Mouse (Mus musculus) neural tube, embryonic 14.5 days (tissue): Measurements from ENCODE around the gene Nadk. TPM values are rescaled to one million over a fixed set of nuclear protein-coding genes. Genes with fewer than 3 reads are reported as not detected.

ENCODE experiments used
- ATAC-seq: fragments of 200-750 bp; cut with Nextera tagmentation; 2 replicates; pipeline ENCODE4 v1.8.0; 2017; ENCODE audit warnings: low read depth, mild to moderate bottlenecking, moderate TSS enrichment, moderate library complexity
- H3K27ac ChIP-seq: fragments of 300-500 bp; sonication (generic); 2 replicates; pipeline ENCODE4 v1.5.1; 2014; ENCODE audit warnings: low read depth, mild to moderate bottlenecking, control low read depth, low read length, moderate library complexity, mixed read lengths
- H3K27me3 ChIP-seq: fragments of 300-500 bp; sonication (generic); 2 replicates; pipeline ENCODE4 v1.6.1; 2014; ENCODE audit warnings: low read length; ENCODE audit not compliant: control insufficient read depth, insufficient read depth
- H3K36me3 ChIP-seq: fragments of 300-500 bp; sonication (generic); 2 replicates; pipeline ENCODE4 v1.6.1; 2014; ENCODE audit warnings: low read length, mixed read lengths; ENCODE audit not compliant: control insufficient read depth, insufficient read depth
- H3K4me1 ChIP-seq: fragments of 300-500 bp; sonication (generic); 2 replicates; pipeline ENCODE4 v1.6.1; 2014; ENCODE audit warnings: low read length; ENCODE audit not compliant: control insufficient read depth, insufficient read depth
- H3K4me2 ChIP-seq: fragments of 300-500 bp; sonication (generic); 2 replicates; pipeline ENCODE4 v1.6.1; 2014; ENCODE audit warnings: mild to moderate bottlenecking, low read depth, low read length, control low read depth
- H3K4me3 ChIP-seq: fragments of 300-500 bp; sonication (generic); 2 replicates; pipeline ENCODE4 v1.5.1; 2014; ENCODE audit warnings: low read depth, low read length, control low read depth, mixed read lengths
- H3K9ac ChIP-seq: fragments of 300-500 bp; sonication (generic); replicated peaks from 2 replicates; pipeline ENCODE4 v1.6.1; 2014; ENCODE audit warnings: low read depth, mild to moderate bottlenecking, control low read depth, low read length, mixed read lengths
- H3K9me3 ChIP-seq: fragments of 300-500 bp; sonication (generic); 2 replicates; pipeline ENCODE4 v1.6.1; 2016; ENCODE audit warnings: low read length; ENCODE audit not compliant: control insufficient read depth
- WGBS: fragments of 180-500 bp; shearing (Covaris S2); extraction: QIAGEN DNeasy Blood & Tissue Kit; methylation state at CpG from one replicate; pipeline ENCODE4 v1.1.7; 2014; 5-methylcytosine and 5-hydroxymethylcytosine counted together
- polyA plus RNA-seq: library from polyadenylated mRNA; unstranded; fragments of >200 nt; fragmentation: Nextera tagmentation; extraction: Ambion mirVana; gene quantifications from 2 replicates; pipeline ENCODE4 v1.2.1, GENCODE M21; 2014

Gene Nadk
- 79.1 and 93.0 TPM in 2 replicates for polyA plus RNA-seq

DNA sequence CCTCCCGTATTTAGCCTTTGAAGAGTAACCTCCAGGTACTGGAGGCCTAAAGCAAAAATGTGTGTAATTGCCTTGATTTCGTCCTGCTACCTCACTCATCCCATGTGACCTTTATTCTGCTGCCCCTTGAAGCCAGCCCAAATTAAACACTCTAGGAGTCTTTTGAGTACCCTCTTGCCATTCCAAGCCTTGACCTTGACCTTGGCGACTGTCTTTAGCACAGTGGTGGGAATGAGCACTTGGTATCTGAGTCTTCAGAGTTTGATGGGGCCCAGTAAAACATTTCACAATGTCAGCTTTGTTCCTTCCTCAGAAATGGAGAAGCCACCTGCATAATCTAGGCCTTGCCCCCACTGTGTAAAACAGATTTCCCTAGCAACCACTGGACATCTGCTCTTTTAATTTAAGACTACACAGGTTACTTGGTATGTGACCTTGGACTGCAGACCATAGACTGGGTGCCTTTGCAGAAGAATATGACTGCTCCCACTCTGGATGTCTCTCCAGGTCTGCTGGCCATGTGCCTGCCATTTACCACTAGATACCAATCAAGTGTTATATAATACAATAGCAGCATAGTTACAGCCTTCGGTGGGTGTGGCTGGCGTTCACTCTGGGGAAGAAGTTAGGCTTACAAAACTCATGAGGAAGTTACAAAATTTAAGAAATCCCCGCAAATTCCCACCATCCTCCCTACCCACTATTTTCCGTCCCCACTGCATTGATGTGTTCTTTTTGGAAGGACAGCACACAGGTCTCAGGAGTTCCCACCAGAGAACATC is at the start of gene Nadk:
Nadk (plus strand) TSS at position 718 of the 782 bp plus-strand sequence.
- 67% methylated on average over 7 of the region's 7 CpGs for WGBS
- H3K27me3 ChIP-seq = no peaks in the 10 kb centered on the region
- no peak within 1 kb of the TSS for H3K9ac ChIP-seq
- H3K4me1 ChIP-seq = peaks cover 20% of the 10 kb centered on the region
- ATAC-seq = no peak
- H3K36me3 ChIP-seq = peaks cover 27% of the 10 kb centered on the region
- no peaks in the 10 kb centered on the region for H3K9me3 ChIP-seq
- H3K4me2 ChIP-seq = peak within 1 kb of the TSS; percentile 82
- peak within 1 kb of the TSS; percentile 90 for H3K4me3 ChIP-seq
- H3K27ac ChIP-seq = peak within 1 kb of the TSS; percentile 84; the same call in 1 of the 2 replicates

DNA sequence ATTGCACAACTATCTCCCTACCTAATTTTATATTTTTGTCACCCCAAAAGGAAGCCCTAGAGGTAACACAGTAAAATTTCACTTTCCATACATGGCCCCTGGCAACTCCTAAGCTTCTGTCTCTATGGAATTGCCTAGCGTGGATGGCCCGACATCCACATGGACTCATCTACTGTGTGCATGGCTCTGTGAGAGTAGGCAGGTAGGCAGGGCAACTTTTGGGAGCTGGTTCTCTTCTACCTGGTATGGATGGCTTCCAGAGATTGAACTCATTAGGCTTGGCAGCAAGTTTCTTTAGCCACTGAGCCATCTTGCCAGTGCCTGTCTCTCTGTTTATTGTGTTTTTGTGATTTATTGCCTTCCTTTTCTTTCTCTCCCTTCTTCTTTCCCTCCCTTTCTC is 47.4 kb upstream of the Nadk start:
- H3K9me3 ChIP-seq = no peaks in the 10 kb centered on the region
- H3K27me3 ChIP-seq = no peaks in the 10 kb centered on the region
- no peaks in the 10 kb centered on the region; the same call in 1 of the 2 replicates for H3K36me3 ChIP-seq
- WGBS = 79% methylated on average over 2 of the region's 2 CpGs
- H3K9ac ChIP-seq = no peak overlapping the region
- H3K27ac ChIP-seq = no peak overlapping the region
- H3K4me2 ChIP-seq = no peak overlapping the region
- H3K4me1 ChIP-seq = no peaks in the 10 kb centered on the region
- no peak for ATAC-seq
- H3K4me3 ChIP-seq = no peak overlapping the region

DNA sequence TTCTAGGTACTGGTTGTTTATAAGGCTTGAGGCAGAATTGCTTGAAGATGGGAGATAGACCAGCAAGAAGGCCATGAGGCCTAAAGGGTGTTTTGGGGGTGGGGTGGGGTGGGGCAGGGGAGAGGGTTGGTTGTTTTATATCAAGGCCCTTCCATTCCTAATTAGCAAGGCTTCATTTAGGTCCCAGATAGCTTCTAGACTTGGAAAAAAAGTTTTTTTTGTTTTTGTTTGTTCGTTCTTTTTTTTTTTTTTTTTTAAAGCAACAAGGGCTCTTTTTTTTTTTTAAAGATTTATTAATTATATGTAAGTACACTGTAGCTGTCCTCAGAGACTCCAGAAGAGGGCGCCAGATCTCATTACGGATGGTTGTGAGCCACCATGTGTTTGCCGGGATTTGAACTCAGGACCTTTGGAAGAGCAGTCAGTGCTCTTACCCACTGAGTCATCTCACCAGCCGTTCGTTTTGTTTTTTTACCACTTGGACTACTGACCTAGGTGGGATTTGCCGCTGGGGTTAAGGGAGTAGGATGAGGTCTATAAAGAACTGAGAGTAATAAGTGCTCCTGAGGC is 44.1 kb upstream of the Nadk start:
- H3K27me3 ChIP-seq = no peaks in the 10 kb centered on the region

DNA sequence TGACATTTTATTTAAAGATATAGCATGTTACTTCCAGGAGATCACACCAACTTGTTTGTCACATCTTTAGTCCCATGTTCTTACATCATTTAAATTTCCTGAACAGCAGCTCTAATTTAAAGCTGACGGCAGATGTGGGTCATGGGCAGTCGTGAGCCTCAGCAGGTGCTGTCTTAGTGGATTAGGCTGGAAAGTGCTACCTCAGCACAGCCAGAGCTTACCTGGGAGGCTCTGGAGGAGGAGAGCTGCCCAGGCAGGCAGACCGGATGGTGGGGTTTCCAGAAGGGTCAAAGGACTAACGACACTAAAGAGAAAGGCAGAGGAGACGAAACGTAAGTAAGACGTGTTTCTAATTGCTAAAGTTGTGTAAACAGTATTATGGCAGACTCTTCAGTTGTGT is 39.9 kb upstream of the Nadk start:
- no peak for ATAC-seq
- 80% methylated on average over 7 of the region's 7 CpGs for WGBS
- H3K36me3 ChIP-seq = peaks cover 4% of the 10 kb centered on the region
- no peaks in the 10 kb centered on the region for H3K9me3 ChIP-seq
- no peak overlapping the region for H3K4me3 ChIP-seq
- no peak overlapping the region for H3K27ac ChIP-seq
- no peak overlapping the region for H3K4me2 ChIP-seq
- H3K4me1 ChIP-seq = no peaks in the 10 kb centered on the region
- no peaks in the 10 kb centered on the region for H3K27me3 ChIP-seq
- no peak overlapping the region for H3K9ac ChIP-seq

More for the DNA sequence above, 44.1 kb upstream of the Nadk start:
- ATAC-seq = no peak
- no peak overlapping the region for H3K27ac ChIP-seq
- H3K9ac ChIP-seq = no peak overlapping the region
- H3K4me2 ChIP-seq = no peak overlapping the region
- no peaks in the 10 kb centered on the region for H3K9me3 ChIP-seq
- H3K4me1 ChIP-seq = no peaks in the 10 kb centered on the region
- H3K36me3 ChIP-seq = peaks cover 3% of the 10 kb centered on the region
- no peak overlapping the region for H3K4me3 ChIP-seq
- 88% methylated on average over 7 of the region's 7 CpGs for WGBS

DNA sequence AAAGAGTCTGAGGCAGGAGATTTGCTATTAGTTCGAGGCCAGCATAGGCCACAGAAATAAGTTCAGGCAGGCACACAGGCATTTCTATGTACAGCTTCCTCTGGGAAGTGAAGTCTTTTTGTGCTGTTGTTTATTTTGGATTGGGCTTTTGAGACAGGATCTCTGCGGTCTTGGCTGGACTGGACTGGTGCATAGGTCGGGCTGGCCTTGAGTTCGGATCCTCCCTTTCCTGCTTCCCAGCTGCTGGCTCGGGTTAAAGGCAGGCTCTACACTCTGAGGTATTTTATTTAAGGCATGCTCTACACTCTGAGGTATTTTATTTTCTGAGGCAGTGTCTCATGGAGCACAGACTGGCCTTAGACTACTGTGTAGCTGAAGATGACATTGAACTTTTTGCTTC is 36.4 kb upstream of the Nadk start:
- no peak overlapping the region for H3K9ac ChIP-seq
- H3K4me1 ChIP-seq = no peaks in the 10 kb centered on the region
- H3K27me3 ChIP-seq = no peaks in the 10 kb centered on the region
- WGBS = 91% methylated on average over 5 of the region's 5 CpGs
- no peak overlapping the region for H3K27ac ChIP-seq
- H3K4me2 ChIP-seq = no peak overlapping the region
- no peak overlapping the region for H3K4me3 ChIP-seq
- H3K36me3 ChIP-seq = peaks cover 22% of the 10 kb centered on the region
- ATAC-seq = no peak
- H3K9me3 ChIP-seq = no peaks in the 10 kb centered on the region

DNA sequence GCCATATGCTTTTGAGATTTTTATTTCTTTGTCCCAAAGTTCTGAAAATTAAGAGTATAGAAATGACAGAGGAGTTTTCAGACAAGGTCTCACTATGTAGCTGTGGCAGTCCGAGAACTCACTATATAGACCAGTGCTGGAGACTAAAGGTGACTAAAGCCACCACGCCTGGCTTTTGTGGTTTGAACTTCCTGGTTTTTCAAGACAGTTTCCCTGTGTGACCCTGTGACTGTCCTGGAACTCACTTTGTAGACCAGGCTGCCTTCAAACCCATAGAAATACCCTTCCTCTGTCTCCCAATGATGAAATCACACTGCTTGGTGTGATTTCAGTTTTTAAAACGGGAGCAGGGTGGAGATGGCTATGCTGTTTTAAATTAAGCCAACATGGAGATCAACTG is 32.9 kb upstream of the Nadk start:
- H3K9me3 ChIP-seq = no peaks in the 10 kb centered on the region
- no peak overlapping the region for H3K9ac ChIP-seq
- H3K27me3 ChIP-seq = no peaks in the 10 kb centered on the region
- H3K27ac ChIP-seq = no peak overlapping the region
- H3K4me2 ChIP-seq = no peak overlapping the region
- H3K4me3 ChIP-seq = no peak overlapping the region
- WGBS = 93% methylated on average over 3 of the region's 3 CpGs
- peaks cover 32% of the 10 kb centered on the region; the same call in 1 of the 2 replicates for H3K36me3 ChIP-seq
- no peaks in the 10 kb centered on the region for H3K4me1 ChIP-seq
- no peak for ATAC-seq

DNA sequence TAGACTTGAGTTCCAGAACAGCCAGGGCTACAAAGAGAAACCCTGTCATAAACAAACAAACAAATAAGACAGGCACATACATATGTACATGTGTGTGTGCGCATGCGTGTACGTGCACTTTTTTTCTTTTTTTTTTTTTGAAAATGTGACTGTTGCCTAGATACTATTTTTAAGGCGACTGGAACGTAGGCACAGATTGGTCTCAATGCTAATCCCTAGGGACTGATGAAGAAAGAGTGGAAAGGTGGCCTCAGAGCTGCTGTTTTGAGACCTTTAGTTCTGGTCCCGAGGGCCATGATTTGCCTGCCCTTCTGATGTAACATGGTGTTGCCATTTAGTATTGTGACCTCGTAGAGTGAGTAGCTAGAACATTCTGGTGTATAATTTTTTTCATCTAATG is 12.2 kb upstream of the Nadk start:
- WGBS = 94% methylated on average over 7 of the region's 7 CpGs
- no peak for ATAC-seq
- H3K36me3 ChIP-seq = peaks cover 42% of the 10 kb centered on the region
- no peaks in the 10 kb centered on the region for H3K9me3 ChIP-seq
- H3K27me3 ChIP-seq = no peaks in the 10 kb centered on the region
- H3K4me1 ChIP-seq = no peaks in the 10 kb centered on the region
- no peak overlapping the region for H3K4me2 ChIP-seq
- H3K27ac ChIP-seq = no peak overlapping the region
- H3K9ac ChIP-seq = no peak overlapping the region
- H3K4me3 ChIP-seq = no peak overlapping the region

DNA sequence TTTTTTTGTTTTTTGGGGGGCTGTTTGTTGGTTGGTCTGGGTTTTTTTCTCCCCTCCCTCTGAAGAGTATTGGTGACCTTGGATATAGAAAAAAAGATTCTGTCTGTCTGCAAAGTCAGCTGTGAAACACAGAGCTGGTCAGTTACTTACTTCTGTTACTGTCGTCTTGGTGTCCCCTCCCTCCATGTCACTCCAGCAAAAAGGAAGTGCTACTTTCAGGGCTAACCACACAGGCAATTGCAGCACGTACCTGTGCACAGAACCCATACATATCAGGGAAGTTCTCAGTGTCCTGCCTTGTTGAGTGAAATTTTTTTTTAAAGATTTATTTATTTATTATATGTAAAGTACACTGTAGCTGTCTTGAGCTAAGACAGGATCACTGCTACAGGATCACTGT is 11.7 kb upstream of the Nadk start:
- H3K36me3 ChIP-seq = peaks cover 44% of the 10 kb centered on the region
- H3K4me1 ChIP-seq = no peaks in the 10 kb centered on the region
- H3K9ac ChIP-seq = no peak overlapping the region
- H3K9me3 ChIP-seq = no peaks in the 10 kb centered on the region
- 82% methylated on average over 2 of the region's 2 CpGs for WGBS
- no peak overlapping the region for H3K4me2 ChIP-seq
- no peaks in the 10 kb centered on the region for H3K27me3 ChIP-seq
- H3K4me3 ChIP-seq = no peak overlapping the region
- ATAC-seq = no peak
- H3K27ac ChIP-seq = no peak overlapping the region

DNA sequence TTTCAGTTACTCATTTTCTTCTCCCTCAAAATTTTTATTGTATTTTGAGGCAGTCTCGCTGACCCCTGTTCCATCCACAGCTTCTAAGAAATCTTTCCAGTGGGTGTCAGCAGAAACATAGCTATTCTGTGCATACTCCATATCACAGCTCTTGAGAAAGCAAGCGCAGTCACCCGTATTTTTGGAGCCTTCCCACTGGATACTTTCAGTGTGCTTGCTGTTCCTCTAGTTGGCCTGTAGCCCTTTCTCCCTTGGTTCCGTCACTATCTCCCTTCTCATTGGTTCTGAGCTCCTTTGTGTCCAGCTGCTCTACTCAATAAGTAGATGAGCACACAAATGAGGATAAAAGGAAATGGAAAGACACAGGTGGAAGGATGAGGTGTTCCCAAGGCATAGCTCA is 11.1 kb upstream of the Nadk start:
- 91% methylated on average over 4 of the region's 4 CpGs for WGBS

More for the DNA sequence above, 11.1 kb upstream of the Nadk start:
- H3K9ac ChIP-seq = no peak overlapping the region
- no peak for ATAC-seq
- no peak overlapping the region for H3K4me3 ChIP-seq
- H3K4me1 ChIP-seq = no peaks in the 10 kb centered on the region
- no peaks in the 10 kb centered on the region for H3K9me3 ChIP-seq
- H3K27me3 ChIP-seq = no peaks in the 10 kb centered on the region
- H3K4me2 ChIP-seq = no peak overlapping the region
- no peak overlapping the region for H3K27ac ChIP-seq
- peaks cover 46% of the 10 kb centered on the region for H3K36me3 ChIP-seq
